Mouse (Mus musculus): ENCODE results near the gene Slc38a3.
A peak's percentile ranks its signal among the peaks of the same experiment; 100 is the strongest.

Slc38a3 gene

GRCm38 (mm10) chr9:107618098-107618497 lies 51.2 kb downstream of the Slc38a3 start:
- no peak for DNase-seq (ENCODE audit: low spot score)

- no peak for DNase-seq (ENCODE audit: low spot score)
These were observed 51.9 kb downstream of the Slc38a3 start for GRCm38 (mm10) chr9:107617461-107617860.

GRCm38 (mm10) chr9:107615035-107615434 lies 54.3 kb downstream of the Slc38a3 start:
- DNase-seq (ENCODE audit: low spot score): no peak

- no peak for DNase-seq (ENCODE audit: low spot score)
These were observed 56.3 kb downstream of the Slc38a3 start for GRCm38 (mm10) chr9:107612945-107613569.

- peak; percentile 95 for DNase-seq (ENCODE audit: low spot score)
These were observed 57.0 kb downstream of the Slc38a3 start for GRCm38 (mm10) chr9:107612191-107612944.

- no peak for DNase-seq (ENCODE audit: low spot score)
These were observed 57.7 kb downstream of the Slc38a3 start for GRCm38 (mm10) chr9:107611456-107612190.

- DNase-seq (ENCODE audit: low spot score): no peak
These were observed 59.9 kb downstream of the Slc38a3 start for GRCm38 (mm10) chr9:107609433-107609830.

- DNase-seq (ENCODE audit: low spot score): peak; percentile 65
These were observed 60.4 kb downstream of the Slc38a3 start, which contains the start of gene Sema3b for GRCm38 (mm10) chr9:107608741-107609432. Gene Sema3b (minus strand): TSS chr9:107609229.

- DNase-seq (ENCODE audit: low spot score): no peak
These were observed 61.6 kb downstream of the Slc38a3 start for GRCm38 (mm10) chr9:107607653-107608245.

- DNase-seq (ENCODE audit: low spot score): no peak
These were observed 62.3 kb downstream of the Slc38a3 start for GRCm38 (mm10) chr9:107607036-107607435.

- DNase-seq (ENCODE audit: low spot score): peak; percentile 45
These were observed 62.7 kb downstream of the Slc38a3 start for GRCm38 (mm10) chr9:107606591-107606990.

GRCm38 (mm10) chr9:107605041-107605661 lies 64.2 kb downstream of the Slc38a3 start:
- no peak for DNase-seq (ENCODE audit: low spot score)

GRCm38 (mm10) chr9:107603251-107603650 lies 66.1 kb downstream of the Slc38a3 start:
- DNase-seq (ENCODE audit: low spot score): no peak

GRCm38 (mm10) chr9:107602068-107602648 lies 67.2 kb downstream of the Slc38a3 start:
- peak; percentile 83 for DNase-seq (ENCODE audit: low spot score)

- no peak for DNase-seq (ENCODE audit: low spot score)
These were observed 68.1 kb downstream of the Slc38a3 start for GRCm38 (mm10) chr9:107601275-107601674.

GRCm38 (mm10) chr9:107600745-107601144 lies 68.6 kb downstream of the Slc38a3 start:
- no peak for DNase-seq (ENCODE audit: low spot score)
